Mouse (Mus musculus): ENCODE data around the gene Adgrv1. TPM values are rescaled to one million over a fixed set of nuclear protein-coding genes. Genes with fewer than 3 reads are reported as not detected.

The Adgrv1 gene
- polyA plus RNA-seq, 1 experiment from 2014 or later = 1.4 TPM

GRCm38 (mm10) chr13:81236758-81237395 is 396.1 kb downstream of the Adgrv1 start:
- Histone ChIP-seq H3K36me3 (ENCODE audit: control insufficient read depth, insufficient read depth, low read length) (no peaks in the 10 kb centered on the region), H3K9me3 (ENCODE audit: control insufficient read depth, low read length) (no peaks in the 10 kb centered on the region), H3K4me2 (replicated peaks; ENCODE audit: low read depth) (no peak overlapping the region), H3K4me3 (ENCODE audit: low read depth, low read length) (no peak overlapping the region), H3K4me1 (replicated peaks; ENCODE audit: control insufficient read depth, insufficient read depth) (no peaks in the 10 kb centered on the region), H3K27ac (replicated peaks) (no peak overlapping the region), H3K9ac (ENCODE audit: low read length) (no peak overlapping the region), H3K27me3 (ENCODE audit: control insufficient read depth, insufficient read depth, low read length) (no peaks in the 10 kb centered on the region)
- 43% methylated on average over 3 of the region's 3 CpGs for WGBS
- peak; percentile 42 for TF ChIP-seq EP300 (optimal IDR thresholded peaks at IDR 0.05)
- no peak for TF ChIP-seq CTCF (IDR thresholded peaks at IDR 0.05; ENCODE audit: low read depth)
- no peak for DNase-seq (ENCODE audit: low spot score)
- ATAC-seq (ENCODE audit: low FRiP score, low TSS enrichment) = peak; percentile 81

GRCm38 (mm10) chr13:81234031-81234430 is 398.9 kb downstream of the Adgrv1 start:
- Histone ChIP-seq H3K27ac (replicated peaks) (no peak overlapping the region), H3K9ac (ENCODE audit: low read length) (no peak overlapping the region), H3K9me3 (ENCODE audit: control insufficient read depth, low read length) (no peaks in the 10 kb centered on the region), H3K36me3 (ENCODE audit: control insufficient read depth, insufficient read depth, low read length) (no peaks in the 10 kb centered on the region), H3K4me1 (replicated peaks; ENCODE audit: control insufficient read depth, insufficient read depth) (no peaks in the 10 kb centered on the region), H3K4me2 (replicated peaks; ENCODE audit: low read depth) (no peak overlapping the region), H3K27me3 (ENCODE audit: control insufficient read depth, insufficient read depth, low read length) (no peaks in the 10 kb centered on the region), H3K4me3 (ENCODE audit: low read depth, low read length) (no peak overlapping the region)
- no peak for ATAC-seq (ENCODE audit: low FRiP score, low TSS enrichment)
- TF ChIP-seq CTCF (IDR thresholded peaks at IDR 0.05; ENCODE audit: low read depth) = no peak
- TF ChIP-seq EP300 (optimal IDR thresholded peaks at IDR 0.05) = no peak
- DNase-seq (ENCODE audit: low spot score) = no peak
- 73% methylated on average over 2 of the region's 2 CpGs for WGBS

GRCm38 (mm10) chr13:81232839-81233238 is 400.1 kb downstream of the Adgrv1 start:
- ATAC-seq (ENCODE audit: low FRiP score, low TSS enrichment) (peak; percentile 49; the same call in 1 of the 2 replicates), DNase-seq (ENCODE audit: low spot score) (no peak)
- Histone ChIP-seq H3K9ac (ENCODE audit: low read length) (no peak overlapping the region), H3K9me3 (ENCODE audit: control insufficient read depth, low read length) (no peaks in the 10 kb centered on the region), H3K27me3 (ENCODE audit: control insufficient read depth, insufficient read depth, low read length) (no peaks in the 10 kb centered on the region), H3K27ac (replicated peaks) (no peak overlapping the region), H3K4me3 (ENCODE audit: low read depth, low read length) (no peak overlapping the region), H3K4me1 (replicated peaks; ENCODE audit: control insufficient read depth, insufficient read depth) (no peaks in the 10 kb centered on the region), H3K4me2 (replicated peaks; ENCODE audit: low read depth) (no peak overlapping the region), H3K36me3 (ENCODE audit: control insufficient read depth, insufficient read depth, low read length) (no peaks in the 10 kb centered on the region)
- no peak for TF ChIP-seq CTCF (IDR thresholded peaks at IDR 0.05; ENCODE audit: low read depth)
- no peak for TF ChIP-seq EP300 (optimal IDR thresholded peaks at IDR 0.05)

- Histone ChIP-seq H3K27me3 (ENCODE audit: control insufficient read depth, insufficient read depth, low read length) (no peaks in the 10 kb centered on the region), H3K4me1 (replicated peaks; ENCODE audit: control insufficient read depth, insufficient read depth) (no peaks in the 10 kb centered on the region), H3K9me3 (ENCODE audit: control insufficient read depth, low read length) (no peaks in the 10 kb centered on the region), H3K4me3 (ENCODE audit: low read depth, low read length) (no peak overlapping the region), H3K4me2 (replicated peaks; ENCODE audit: low read depth) (no peak overlapping the region), H3K9ac (ENCODE audit: low read length) (no peak overlapping the region), H3K36me3 (ENCODE audit: control insufficient read depth, insufficient read depth, low read length) (no peaks in the 10 kb centered on the region), H3K27ac (replicated peaks) (no peak overlapping the region)
- no peak for TF ChIP-seq CTCF (IDR thresholded peaks at IDR 0.05; ENCODE audit: low read depth)
- TF ChIP-seq EP300 (optimal IDR thresholded peaks at IDR 0.05) = no peak
- ATAC-seq (ENCODE audit: low FRiP score, low TSS enrichment) (no peak), DNase-seq (ENCODE audit: low spot score) (no peak)
- 45% methylated on average over 4 of the region's 4 CpGs for WGBS
Measured at GRCm38 (mm10) chr13:81230161-81230560, 402.8 kb downstream of the Adgrv1 start.

GRCm38 (mm10) chr13:81223768-81224167 is 409.2 kb downstream of the Adgrv1 start:
- no peak overlapping the region for H3K4me2 ChIP-seq (replicated peaks; ENCODE audit: low read depth)
- H3K9me3 ChIP-seq (ENCODE audit: control insufficient read depth, low read length) = no peaks in the 10 kb centered on the region
- 62% methylated on average over 3 of the region's 3 CpGs for WGBS
- H3K27me3 ChIP-seq (ENCODE audit: control insufficient read depth, insufficient read depth, low read length) = no peaks in the 10 kb centered on the region
- no peak overlapping the region for H3K27ac ChIP-seq (replicated peaks)
- H3K9ac ChIP-seq (ENCODE audit: low read length) = no peak overlapping the region
- no peak overlapping the region for H3K4me3 ChIP-seq (ENCODE audit: low read depth, low read length)
- DNase-seq (ENCODE audit: low spot score) (no peak), ATAC-seq (ENCODE audit: low FRiP score, low TSS enrichment) (no peak)
- H3K4me1 ChIP-seq (replicated peaks; ENCODE audit: control insufficient read depth, insufficient read depth) = no peaks in the 10 kb centered on the region
- no peak for TF ChIP-seq CTCF (IDR thresholded peaks at IDR 0.05; ENCODE audit: low read depth)
- no peak for TF ChIP-seq EP300 (optimal IDR thresholded peaks at IDR 0.05)
- no peaks in the 10 kb centered on the region for H3K36me3 ChIP-seq (ENCODE audit: control insufficient read depth, insufficient read depth, low read length)

- TF ChIP-seq CTCF (IDR thresholded peaks at IDR 0.05; ENCODE audit: low read depth) = no peak
- TF ChIP-seq EP300 (optimal IDR thresholded peaks at IDR 0.05) = no peak
- H3K9me3 ChIP-seq (ENCODE audit: control insufficient read depth, low read length) = no peaks in the 10 kb centered on the region
- DNase-seq (ENCODE audit: low spot score) (no peak), ATAC-seq (ENCODE audit: low FRiP score, low TSS enrichment) (no peak)
- H3K27ac ChIP-seq (replicated peaks) = no peak overlapping the region
- 82% methylated on average over 1 of the region's 1 CpGs for WGBS
- H3K4me1 ChIP-seq (replicated peaks; ENCODE audit: control insufficient read depth, insufficient read depth) = no peaks in the 10 kb centered on the region
- H3K36me3 ChIP-seq (ENCODE audit: control insufficient read depth, insufficient read depth, low read length) = no peaks in the 10 kb centered on the region
- H3K4me2 ChIP-seq (replicated peaks; ENCODE audit: low read depth) = no peak overlapping the region
- no peak overlapping the region for H3K9ac ChIP-seq (ENCODE audit: low read length)
- H3K27me3 ChIP-seq (ENCODE audit: control insufficient read depth, insufficient read depth, low read length) = no peaks in the 10 kb centered on the region
- H3K4me3 ChIP-seq (ENCODE audit: low read depth, low read length) = no peak overlapping the region
Measured at GRCm38 (mm10) chr13:81222377-81222776, 410.6 kb downstream of the Adgrv1 start.

Data from stomach, postnatal 0 days (tissue).